Mouse (Mus musculus) heart, postnatal 0 days (tissue): ENCODE data around the gene Lgals3bp. TPM values are rescaled to one million over a fixed set of nuclear protein-coding genes. Genes with fewer than 3 reads are reported as not detected.

Experiments
- ATAC-seq: fragments of 200-750 bp; cut with Nextera tagmentation; 2 replicates; pipeline ENCODE4 v1.8.0; 2017; ENCODE audit warnings: low read depth, moderate number of reproducible peaks, moderate library complexity; ENCODE audit not compliant: insufficient read depth
- DNase-seq: peaks from one replicate; pipeline ENCODE4 v3.0.0-alpha.2; 2016; ENCODE audit warnings: low spot score
- H3K27ac ChIP-seq: fragments of 300-500 bp; sonication (generic); 2 replicates; pipeline ENCODE4 v1.5.1; 2014; ENCODE audit warnings: low read depth, mild to moderate bottlenecking
- H3K27me3 ChIP-seq: fragments of 300-500 bp; sonication (generic); 2 replicates; pipeline ENCODE4 v1.6.1; 2014; ENCODE audit warnings: low read length, mixed read lengths; ENCODE audit not compliant: control insufficient read depth, insufficient read depth
- H3K36me3 ChIP-seq: fragments of 300-500 bp; sonication (generic); replicated peaks from 2 replicates; pipeline ENCODE4 v1.6.1; 2014; ENCODE audit warnings: low read length, mixed read lengths; ENCODE audit not compliant: control insufficient read depth, insufficient read depth
- H3K4me1 ChIP-seq: fragments of 300-500 bp; sonication (generic); 2 replicates; pipeline ENCODE4 v1.6.1; 2014; ENCODE audit warnings: antibody characterized with exemption; ENCODE audit not compliant: control insufficient read depth, insufficient read depth
- H3K4me2 ChIP-seq: fragments of 300-500 bp; sonication (generic); 2 replicates; pipeline ENCODE4 v1.6.1; 2014; ENCODE audit warnings: low read depth, mild to moderate bottlenecking, low read length, moderate library complexity
- H3K4me3 ChIP-seq: fragments of 300-500 bp; sonication (generic); 2 replicates; pipeline ENCODE4 v1.5.1; 2014; ENCODE audit warnings: low read depth, low read length
- H3K9ac ChIP-seq: fragments of 300-500 bp; sonication (generic); replicated peaks from 2 replicates; pipeline ENCODE4 v1.6.1; 2014; ENCODE audit warnings: low read depth, low read length, mixed read lengths
- H3K9me3 ChIP-seq: fragments of 300-500 bp; sonication (generic); replicated peaks from 2 replicates; pipeline ENCODE4 v1.6.1; 2016; ENCODE audit warnings: low read length; ENCODE audit not compliant: control insufficient read depth
- CTCF ChIP-seq: IDR thresholded peaks from 2 replicates; pipeline ENCODE4 v1.5.1; 2016; ENCODE audit warnings: antibody characterized with exemption, control low read depth, low read depth
- EP300 ChIP-seq: IDR thresholded peaks from 2 replicates; pipeline ENCODE4 v1.6.1; 2016; ENCODE audit warnings: antibody characterized with exemption, low read depth
- WGBS: fragments of 180-500 bp; shearing (Covaris S2); extraction: QIAGEN DNeasy Blood & Tissue Kit; methylation state at CpG from one replicate; pipeline ENCODE4 v1.1.7; 2014; 5-methylcytosine and 5-hydroxymethylcytosine counted together
- polyA plus RNA-seq: library from polyadenylated mRNA; unstranded; fragments of >200 nt; fragmentation: Nextera tagmentation; extraction: Ambion mirVana; gene quantifications from 2 replicates; pipeline ENCODE4 v1.2.1, GENCODE M21; 2015
- total RNA-seq: library from RNA; depleted of rRNA; stranded (reverse); fragments of >200 nt; gene quantifications from 2 replicates; pipeline ENCODE4 v1.2.3, GENCODE M21; 2014; ENCODE audit warnings: low replicate concordance

The Lgals3bp gene
- total and polyA plus RNA-seq, 2 experiments from 2014 or later = 28.6 to 77.9 TPM

- TF ChIP-seq CTCF = no peak
- ATAC-seq = no peak
- WGBS = 57% methylated on average over 6 of the region's 6 CpGs
- Histone ChIP-seq H3K9me3 (no peaks in the 10 kb centered on the region), H3K4me3 (no peak overlapping the region), H3K27me3 (no peaks in the 10 kb centered on the region), H3K27ac (peak overlapping the region; percentile 22; the same call in 1 of the 2 replicates), H3K4me2 (no peak overlapping the region), H3K4me1 (peaks cover 28% of the 10 kb centered on the region), H3K36me3 (peaks cover 25% of the 10 kb centered on the region; the same call in 1 of the 2 replicates), H3K9ac (no peak overlapping the region)
- no peak for DNase-seq
Measured at GRCm38 (mm10) chr11:118403951-118404899, 2.3 kb upstream of the Lgals3bp start.

- Histone ChIP-seq H3K9ac (no peak overlapping the region), H3K27me3 (no peaks in the 10 kb centered on the region), H3K36me3 (peaks cover 23% of the 10 kb centered on the region), H3K27ac (no peak overlapping the region), H3K4me3 (no peak overlapping the region), H3K4me2 (no peak overlapping the region), H3K9me3 (no peaks in the 10 kb centered on the region), H3K4me1 (peaks cover 28% of the 10 kb centered on the region)
- 88% methylated on average over 2 of the region's 2 CpGs for WGBS
- TF ChIP-seq EP300 (no peak), CTCF (no peak)
- DNase-seq (no peak), ATAC-seq (no peak)
Measured at GRCm38 (mm10) chr11:118403183-118403582, 1.3 kb upstream of the Lgals3bp start.

- ATAC-seq (no peak), DNase-seq (no peak)
- H3K9ac ChIP-seq = peak overlapping the region; percentile 45; the same call in 1 of the 2 replicates
- H3K27ac ChIP-seq = peak overlapping the region; percentile 88
- peak overlapping the region; percentile 22 for H3K4me3 ChIP-seq
- H3K4me2 ChIP-seq = peak overlapping the region; percentile 56
- H3K4me1 ChIP-seq = peaks cover 28% of the 10 kb centered on the region
- peaks cover 12% of the 10 kb centered on the region for H3K36me3 ChIP-seq
- H3K27me3 ChIP-seq = no peaks in the 10 kb centered on the region
- WGBS = 79% methylated on average over 4 of the region's 4 CpGs
- no peaks in the 10 kb centered on the region for H3K9me3 ChIP-seq
- TF ChIP-seq CTCF (no peak), EP300 (no peak)
Measured at GRCm38 (mm10) chr11:118401195-118401594, 697 bp downstream of the Lgals3bp start.

- peak overlapping the region; percentile 88 for H3K27ac ChIP-seq
- H3K9me3 ChIP-seq = no peaks in the 10 kb centered on the region
- H3K27me3 ChIP-seq = no peaks in the 10 kb centered on the region
- peak overlapping the region; percentile 22 for H3K4me3 ChIP-seq
- TF ChIP-seq EP300 (no peak), CTCF (no peak)
- H3K9ac ChIP-seq = no peak overlapping the region
- H3K4me1 ChIP-seq = peaks cover 28% of the 10 kb centered on the region
- DNase-seq (peak; percentile 71), ATAC-seq (peak; percentile 47)
- WGBS = 16% methylated on average over 6 of the region's 6 CpGs
- peak overlapping the region; percentile 56 for H3K4me2 ChIP-seq
- peaks cover 19% of the 10 kb centered on the region for H3K36me3 ChIP-seq
Measured at GRCm38 (mm10) chr11:118400566-118400936, 1.3 kb downstream of the Lgals3bp start.

- H3K27me3 ChIP-seq = no peaks in the 10 kb centered on the region
- DNase-seq (no peak), ATAC-seq (no peak)
- no peak overlapping the region for H3K9ac ChIP-seq
- peak overlapping the region; percentile 22 for H3K4me3 ChIP-seq
- 35% methylated on average over 5 of the region's 5 CpGs for WGBS
- H3K27ac ChIP-seq = peak overlapping the region; percentile 88
- H3K4me2 ChIP-seq = peak overlapping the region; percentile 56
- H3K4me1 ChIP-seq = peaks cover 28% of the 10 kb centered on the region
- TF ChIP-seq EP300 = no peak
- H3K9me3 ChIP-seq = no peaks in the 10 kb centered on the region
- peaks cover 22% of the 10 kb centered on the region for H3K36me3 ChIP-seq
Measured at GRCm38 (mm10) chr11:118399891-118400565, 1.9 kb downstream of the Lgals3bp start.
